Mouse (Mus musculus) midbrain, embryonic 16.5 days (tissue): ENCODE measurements around the gene Krt86. TPM values are rescaled to one million over a fixed set of nuclear protein-coding genes. Genes with fewer than 3 reads are reported as not detected.

Source experiments
- ATAC-seq: fragments of 200-750 bp; cut with Nextera tagmentation; 2 replicates; pipeline ENCODE4 v1.8.0; 2017; ENCODE audit warnings: moderate TSS enrichment
- H3K27ac ChIP-seq: fragments of 300-500 bp; sonication (generic); 2 replicates; pipeline ENCODE4 v1.5.1; 2014; ENCODE audit warnings: mild to moderate bottlenecking, low read length, mixed read lengths
- H3K27me3 ChIP-seq: fragments of 300-500 bp; sonication (generic); 2 replicates; pipeline ENCODE4 v1.6.1; 2014; ENCODE audit warnings: low read depth, low read length, mixed read lengths; ENCODE audit not compliant: control insufficient read depth, insufficient read depth
- H3K36me3 ChIP-seq: fragments of 300-500 bp; sonication (generic); 2 replicates; pipeline ENCODE4 v1.6.1; 2014; ENCODE audit warnings: mild to moderate bottlenecking, low read length, moderate library complexity, mixed read lengths; ENCODE audit not compliant: control insufficient read depth, insufficient read depth
- H3K4me1 ChIP-seq: fragments of 300-500 bp; sonication (generic); 2 replicates; pipeline ENCODE4 v1.6.1; 2014; ENCODE audit warnings: mild to moderate bottlenecking, low read length, mixed read lengths; ENCODE audit not compliant: control insufficient read depth, insufficient read depth
- H3K4me2 ChIP-seq: fragments of 300-500 bp; sonication (generic); 2 replicates; pipeline ENCODE4 v1.6.1; 2014; ENCODE audit warnings: mild to moderate bottlenecking, low read length, mixed read lengths
- H3K4me3 ChIP-seq: fragments of 300-500 bp; sonication (generic); 2 replicates; pipeline ENCODE4 v1.5.1; 2014; ENCODE audit warnings: low read depth, mild to moderate bottlenecking, low read length, moderate library complexity, mixed read lengths
- H3K9ac ChIP-seq: fragments of 300-500 bp; sonication (generic); 2 replicates; pipeline ENCODE4 v1.6.1; 2014; ENCODE audit warnings: low read depth, low read length, mixed read lengths
- H3K9me3 ChIP-seq: fragments of 300-500 bp; sonication (generic); replicated peaks from 2 replicates; pipeline ENCODE4 v1.6.1; 2014; ENCODE audit warnings: mild to moderate bottlenecking, low read length, mixed read lengths; ENCODE audit not compliant: control insufficient read depth, poor library complexity, severe bottlenecking
- WGBS: fragments of 180-500 bp; shearing (Covaris S2); extraction: QIAGEN DNeasy Blood & Tissue Kit; methylation state at CpG from one replicate; pipeline ENCODE4 v1.1.7; 2014; 5-methylcytosine and 5-hydroxymethylcytosine counted together
- polyA plus RNA-seq: library from polyadenylated mRNA; unstranded; fragments of >200 nt; fragmentation: Nextera tagmentation; extraction: Ambion mirVana; gene quantifications from 2 replicates; pipeline ENCODE4 v1.2.1, GENCODE M21; 2015

Krt86 gene
- 0.10 TPM in 1 of 2 replicates, not detected in the other for polyA plus RNA-seq

DNA sequence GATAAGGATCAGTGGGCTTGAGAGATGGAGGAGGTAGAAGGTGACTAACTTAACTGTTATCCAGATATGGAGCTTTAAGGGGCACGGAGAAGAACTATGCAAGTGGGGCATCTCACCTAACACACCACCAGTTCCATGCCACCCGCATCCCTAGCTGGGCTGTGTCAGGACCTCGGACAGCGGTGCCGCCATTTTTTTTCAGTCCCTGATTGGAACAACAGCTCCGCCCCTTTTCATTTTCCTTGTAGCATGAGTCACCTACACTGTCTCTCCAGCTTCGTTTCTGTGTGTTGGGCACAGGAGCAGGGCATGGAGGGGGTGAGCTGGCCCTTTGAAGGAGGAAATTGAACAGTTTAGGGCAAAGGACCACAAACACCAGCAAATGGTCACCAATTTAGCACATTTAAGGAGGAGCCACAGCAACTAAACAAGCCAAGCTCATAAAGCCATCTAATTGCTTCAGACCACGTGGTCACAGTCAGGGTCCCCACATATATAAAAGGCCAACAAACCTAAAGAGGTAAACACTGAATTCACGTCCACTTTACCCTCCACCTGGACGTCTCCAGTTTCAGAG is at the start of gene Krt86:
Krt86 (plus strand) TSS at position 527 of the 577 bp plus-strand sequence.
- no peak for ATAC-seq
- no peaks in the 10 kb centered on the region for H3K27me3 ChIP-seq
- H3K36me3 ChIP-seq = no peaks in the 10 kb centered on the region
- H3K4me3 ChIP-seq = no peak within 1 kb of the TSS
- H3K9ac ChIP-seq = no peak within 1 kb of the TSS
- no peak within 1 kb of the TSS for H3K27ac ChIP-seq
- H3K9me3 ChIP-seq = no peaks in the 10 kb centered on the region
- 48% methylated on average over 10 of the region's 10 CpGs for WGBS
- no peaks in the 10 kb centered on the region for H3K4me1 ChIP-seq
- H3K4me2 ChIP-seq = no peak within 1 kb of the TSS

DNA sequence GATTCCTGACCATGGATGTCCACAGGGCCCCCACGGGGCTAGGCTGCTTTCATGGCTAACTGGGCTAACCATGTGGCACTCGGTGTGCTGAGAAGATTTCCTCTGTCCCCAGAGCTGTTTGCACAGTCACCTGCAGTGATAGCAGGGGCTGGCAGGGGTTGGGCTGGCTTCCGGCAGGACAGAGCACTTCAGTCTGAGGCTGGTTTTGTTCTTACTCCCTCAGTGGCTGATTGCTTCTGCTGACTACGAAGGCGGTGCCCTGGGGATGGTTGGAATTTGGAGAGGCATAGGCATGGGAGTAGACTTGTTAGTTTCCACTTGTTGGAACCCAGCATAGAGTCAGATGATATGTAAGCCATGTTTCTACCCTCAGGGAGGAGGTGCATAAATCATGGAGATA is 48.4 kb upstream of the Krt86 start:
- no peaks in the 10 kb centered on the region for H3K36me3 ChIP-seq
- no peak for ATAC-seq
- WGBS = 30% methylated on average over 5 of the region's 5 CpGs
- H3K9ac ChIP-seq = no peak overlapping the region
- no peak overlapping the region for H3K4me2 ChIP-seq
- H3K27ac ChIP-seq = no peak overlapping the region
- H3K4me1 ChIP-seq = no peaks in the 10 kb centered on the region
- no peaks in the 10 kb centered on the region for H3K9me3 ChIP-seq
- H3K4me3 ChIP-seq = no peak overlapping the region
- H3K27me3 ChIP-seq = no peaks in the 10 kb centered on the region

DNA sequence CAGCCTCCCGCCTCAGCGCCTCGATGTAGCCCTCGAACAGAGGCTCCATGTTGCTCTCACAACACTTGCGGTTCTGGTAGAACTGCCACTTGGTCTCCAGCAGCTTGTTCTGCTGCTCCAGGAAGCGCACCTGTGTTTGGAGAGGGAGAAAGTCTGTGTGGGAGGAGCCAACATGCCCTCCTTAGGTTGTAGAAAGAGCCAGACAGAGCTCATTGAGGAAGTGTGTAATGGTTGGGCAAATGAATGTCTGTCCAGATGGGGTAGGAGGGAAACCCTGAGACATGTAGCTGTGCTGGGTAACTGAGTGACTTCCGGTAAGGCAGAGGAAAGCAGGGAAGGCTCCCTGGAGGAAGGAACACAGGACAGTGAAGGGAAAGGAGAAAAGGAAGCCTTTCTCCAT is 36.7 kb upstream of the Krt86 start:
- no peak overlapping the region for H3K4me3 ChIP-seq
- H3K9ac ChIP-seq = no peak overlapping the region
- peaks cover 3% of the 10 kb centered on the region; the same call in 1 of the 2 replicates for H3K4me1 ChIP-seq
- no peak overlapping the region for H3K27ac ChIP-seq
- H3K36me3 ChIP-seq = no peaks in the 10 kb centered on the region
- H3K27me3 ChIP-seq = peaks cover 8% of the 10 kb centered on the region
- H3K9me3 ChIP-seq = no peaks in the 10 kb centered on the region
- no peak for ATAC-seq
- 89% methylated on average over 7 of the region's 7 CpGs for WGBS
- H3K4me2 ChIP-seq = no peak overlapping the region

DNA sequence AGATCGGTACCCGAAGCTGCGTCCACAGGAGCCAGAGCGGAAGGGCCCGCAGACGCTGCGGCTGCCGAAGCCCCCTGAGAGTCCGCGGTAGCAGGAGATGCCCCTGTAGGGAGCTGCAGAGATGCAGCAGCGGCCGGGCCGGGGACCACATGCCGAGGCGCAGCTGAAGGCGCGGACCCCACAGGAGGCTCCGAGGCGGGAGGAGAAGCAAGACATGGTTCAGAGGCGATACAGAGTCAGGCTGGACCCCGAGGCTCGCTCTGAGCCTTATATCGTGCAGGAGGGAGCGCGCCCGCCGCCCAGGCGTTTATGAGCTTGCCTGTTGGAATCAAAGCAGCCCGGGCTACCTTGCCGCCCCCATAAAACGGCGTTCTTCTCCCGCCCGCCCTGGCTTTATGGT is 34.7 kb upstream of the Krt86 start, which contains the start of gene Krt87:
Krt87 (minus strand) TSS at position 250 of the 400 bp plus-strand sequence.
- WGBS = 2% methylated on average over 33 of the region's 34 CpGs
- Histone ChIP-seq H3K4me2 (peak within 1 kb of the TSS; percentile 93), H3K4me1 (peaks cover 3% of the 10 kb centered on the region; the same call in 1 of the 2 replicates), H3K9ac (peak within 1 kb of the TSS; percentile 69), H3K9me3 (no peaks in the 10 kb centered on the region), H3K36me3 (no peaks in the 10 kb centered on the region), H3K27me3 (peaks cover 8% of the 10 kb centered on the region), H3K4me3 (peak within 1 kb of the TSS; percentile 45), H3K27ac (no peak within 1 kb of the TSS)
- ATAC-seq = peak; percentile 39; the same call in 1 of the 2 replicates

DNA sequence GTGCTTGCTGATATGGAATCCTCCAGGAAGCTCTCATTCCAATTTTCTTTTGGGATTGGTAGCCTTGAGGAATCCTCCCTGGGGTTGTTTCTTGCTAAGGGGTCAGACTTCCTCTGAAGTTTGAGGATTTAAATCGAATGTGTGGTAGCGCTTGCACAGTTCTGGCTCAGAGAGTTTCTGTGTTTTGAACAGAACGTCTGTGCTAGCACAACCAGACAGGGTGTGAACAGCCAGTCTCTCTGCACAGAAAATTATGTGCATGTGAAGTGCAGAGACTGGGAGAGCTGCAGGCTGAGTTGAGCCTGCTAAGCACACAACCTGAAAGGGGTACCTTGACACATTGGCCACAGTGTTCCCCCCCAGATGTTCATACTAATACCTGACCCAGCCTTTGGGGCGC is 32.4 kb upstream of the Krt86 start:
- ATAC-seq = no peak
- H3K4me3 ChIP-seq = no peak overlapping the region
- no peaks in the 10 kb centered on the region for H3K9me3 ChIP-seq
- H3K4me2 ChIP-seq = no peak overlapping the region
- H3K36me3 ChIP-seq = no peaks in the 10 kb centered on the region
- no peak overlapping the region for H3K27ac ChIP-seq
- H3K9ac ChIP-seq = no peak overlapping the region
- H3K27me3 ChIP-seq = peaks cover 8% of the 10 kb centered on the region
- peaks cover 3% of the 10 kb centered on the region; the same call in 1 of the 2 replicates for H3K4me1 ChIP-seq
- WGBS = 82% methylated on average over 4 of the region's 4 CpGs

DNA sequence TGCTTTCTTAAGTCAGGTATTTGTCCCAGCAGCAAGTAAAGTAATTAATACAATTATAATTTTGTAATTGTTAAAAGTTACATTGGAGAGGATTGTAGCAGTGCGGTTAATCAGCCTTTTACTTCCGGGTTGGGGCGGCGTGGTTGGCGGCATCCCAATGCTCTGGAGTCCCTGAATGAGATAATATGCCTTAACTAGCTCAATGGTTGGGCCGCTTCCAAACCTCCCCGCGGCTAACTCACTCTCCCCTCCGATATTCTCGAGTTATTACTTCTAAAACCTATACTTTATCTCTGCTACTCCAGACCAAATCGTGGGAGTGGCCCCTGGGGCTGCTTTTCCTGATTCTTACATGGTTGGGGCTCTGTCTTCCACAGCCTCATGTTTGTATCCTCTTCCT is 26.7 kb upstream of the Krt86 start:
- H3K4me1 ChIP-seq = no peaks in the 10 kb centered on the region
- ATAC-seq = no peak
- H3K27me3 ChIP-seq = no peaks in the 10 kb centered on the region
- no peak overlapping the region for H3K4me3 ChIP-seq
- WGBS = 77% methylated on average over 11 of the region's 11 CpGs
- H3K36me3 ChIP-seq = no peaks in the 10 kb centered on the region
- H3K9ac ChIP-seq = no peak overlapping the region
- no peaks in the 10 kb centered on the region for H3K9me3 ChIP-seq
- H3K27ac ChIP-seq = no peak overlapping the region
- no peak overlapping the region for H3K4me2 ChIP-seq

DNA sequence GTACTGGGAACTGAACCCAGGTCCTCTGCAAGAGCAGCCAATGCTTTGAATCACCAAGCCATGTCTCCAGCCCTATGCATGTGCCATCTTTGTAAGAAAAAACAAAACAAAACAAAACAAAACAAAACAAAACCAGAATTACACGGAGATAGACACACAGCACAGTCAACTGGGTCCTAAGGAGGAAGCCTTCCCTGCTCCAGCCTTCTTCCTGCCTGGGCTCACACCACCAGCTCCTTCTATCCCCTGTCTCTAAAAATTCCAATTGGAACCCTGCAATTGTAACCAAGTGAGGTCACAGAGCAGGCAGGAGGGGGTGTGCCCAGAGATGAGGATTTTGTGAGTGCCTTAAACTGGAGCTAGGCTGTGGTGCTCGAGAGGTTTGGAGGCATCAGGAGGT is 25.8 kb upstream of the Krt86 start, which contains the start of gene Krt88:
Krt88 (plus strand) TSS at position 301 of the 400 bp plus-strand sequence.
- H3K4me2 ChIP-seq = no peak within 1 kb of the TSS
- H3K4me3 ChIP-seq = no peak within 1 kb of the TSS
- no peaks in the 10 kb centered on the region for H3K4me1 ChIP-seq
- H3K9me3 ChIP-seq = no peaks in the 10 kb centered on the region
- ATAC-seq = no peak
- no peaks in the 10 kb centered on the region for H3K27me3 ChIP-seq
- H3K36me3 ChIP-seq = no peaks in the 10 kb centered on the region
- no peak within 1 kb of the TSS for H3K9ac ChIP-seq
- WGBS = 74% methylated on average over 2 of the region's 2 CpGs
- no peak within 1 kb of the TSS for H3K27ac ChIP-seq

DNA sequence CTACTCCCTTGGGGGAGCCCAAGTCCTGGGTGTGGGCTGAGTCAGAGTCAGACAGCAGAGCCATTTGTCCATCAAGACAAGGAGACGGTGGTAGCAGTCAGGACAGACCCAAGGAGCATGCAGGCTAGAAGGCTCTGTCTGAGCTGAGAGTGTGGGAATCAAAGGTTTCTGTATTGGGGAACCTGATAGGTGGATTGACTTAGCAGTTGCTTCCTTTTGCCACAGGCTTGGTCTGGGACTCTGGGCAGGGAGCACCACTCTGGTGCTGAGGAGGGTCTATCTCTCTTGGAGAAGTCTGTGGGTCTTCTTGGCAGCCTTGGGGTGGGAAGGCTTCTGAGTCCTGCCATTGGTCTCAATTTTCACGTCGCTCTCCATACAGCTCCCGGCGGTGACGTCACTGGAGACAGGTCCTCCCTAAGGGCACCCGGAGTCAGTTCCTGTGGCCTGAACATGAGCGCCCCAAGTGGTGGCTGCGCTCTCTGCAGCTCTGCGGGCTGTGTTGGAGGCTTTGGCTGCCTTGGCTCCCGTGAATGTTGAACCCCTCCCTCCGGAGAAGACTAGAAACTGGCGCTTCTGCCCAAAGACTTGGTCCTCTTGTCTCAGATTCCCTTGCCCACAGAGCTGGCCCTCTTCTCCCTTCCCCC is 20.1 kb upstream of the Krt86 start:
- H3K4me2 ChIP-seq = no peak overlapping the region
- no peaks in the 10 kb centered on the region for H3K27me3 ChIP-seq
- no peaks in the 10 kb centered on the region for H3K36me3 ChIP-seq
- H3K9me3 ChIP-seq = peaks cover 5% of the 10 kb centered on the region; the same call in 1 of the 2 replicates
- ATAC-seq = no peak
- no peak overlapping the region for H3K9ac ChIP-seq
- 7% methylated on average over 13 of the region's 13 CpGs for WGBS
- H3K27ac ChIP-seq = no peak overlapping the region
- H3K4me3 ChIP-seq = no peak overlapping the region
- peaks cover under 1% of the 10 kb centered on the region; the same call in 1 of the 2 replicates for H3K4me1 ChIP-seq

DNA sequence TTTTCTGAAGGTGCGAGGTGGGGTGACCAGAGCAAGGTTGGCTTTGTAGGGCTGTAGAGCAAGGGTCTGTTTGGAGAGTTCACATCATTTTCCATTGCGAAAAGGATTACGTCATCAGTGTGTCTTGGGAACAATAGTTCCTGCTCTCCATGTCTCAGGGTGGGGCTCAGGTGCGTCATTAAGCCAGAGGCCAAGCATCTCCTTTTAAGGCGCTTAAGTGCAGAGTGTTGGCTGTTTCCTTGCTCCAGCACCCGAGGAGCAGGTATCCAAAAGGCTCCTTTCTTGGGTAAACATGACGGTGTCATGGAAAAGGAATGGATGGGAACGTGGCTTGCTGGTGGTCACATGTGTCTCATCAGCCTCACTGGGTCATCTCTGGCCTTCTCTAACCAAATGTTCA is 18.5 kb upstream of the Krt86 start:
- H3K4me2 ChIP-seq = no peak overlapping the region
- ATAC-seq = no peak
- H3K9me3 ChIP-seq = peaks cover 5% of the 10 kb centered on the region; the same call in 1 of the 2 replicates
- no peak overlapping the region for H3K9ac ChIP-seq
- H3K27me3 ChIP-seq = no peaks in the 10 kb centered on the region
- H3K36me3 ChIP-seq = no peaks in the 10 kb centered on the region
- peaks cover 5% of the 10 kb centered on the region; the same call in 1 of the 2 replicates for H3K4me1 ChIP-seq
- WGBS = 84% methylated on average over 8 of the region's 8 CpGs
- H3K27ac ChIP-seq = no peak overlapping the region
- H3K4me3 ChIP-seq = no peak overlapping the region
